Mouse (Mus musculus) T-cell, adult 2 months (primary cell): ENCODE measurements at regions not wholly inside any gene's neighbourhood (a gene's known extent, or its start where the extent isn't known, plus 50 kb on each side); places are given as distances from the start of the nearest gene placed in this dataset.

Source experiments
- DNase-seq: peaks from one replicate; pipeline ENCODE4 v3.0.0; 2022; ENCODE audit warnings: low spot score

DNA sequence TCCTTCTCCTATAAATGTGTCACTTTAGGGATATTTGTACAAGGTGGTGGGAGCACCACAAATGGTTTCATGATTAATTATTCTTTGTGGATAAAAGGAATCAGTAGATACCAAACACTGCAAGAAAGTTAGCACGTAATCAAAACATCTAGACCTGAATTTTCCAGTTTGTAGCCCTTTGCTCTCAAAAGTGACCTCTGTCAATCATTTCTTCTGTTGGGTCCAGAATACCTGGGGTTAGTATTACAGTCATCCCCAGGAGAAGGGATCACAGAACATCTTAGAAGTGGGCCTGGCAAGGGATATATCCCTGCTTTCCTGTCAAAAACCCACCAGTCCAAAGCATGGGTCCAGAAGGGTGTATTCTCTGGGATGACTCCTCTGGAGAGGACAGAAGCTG, 122.1 kb upstream of the Zmiz1 start:
- no peak for DNase-seq

DNA sequence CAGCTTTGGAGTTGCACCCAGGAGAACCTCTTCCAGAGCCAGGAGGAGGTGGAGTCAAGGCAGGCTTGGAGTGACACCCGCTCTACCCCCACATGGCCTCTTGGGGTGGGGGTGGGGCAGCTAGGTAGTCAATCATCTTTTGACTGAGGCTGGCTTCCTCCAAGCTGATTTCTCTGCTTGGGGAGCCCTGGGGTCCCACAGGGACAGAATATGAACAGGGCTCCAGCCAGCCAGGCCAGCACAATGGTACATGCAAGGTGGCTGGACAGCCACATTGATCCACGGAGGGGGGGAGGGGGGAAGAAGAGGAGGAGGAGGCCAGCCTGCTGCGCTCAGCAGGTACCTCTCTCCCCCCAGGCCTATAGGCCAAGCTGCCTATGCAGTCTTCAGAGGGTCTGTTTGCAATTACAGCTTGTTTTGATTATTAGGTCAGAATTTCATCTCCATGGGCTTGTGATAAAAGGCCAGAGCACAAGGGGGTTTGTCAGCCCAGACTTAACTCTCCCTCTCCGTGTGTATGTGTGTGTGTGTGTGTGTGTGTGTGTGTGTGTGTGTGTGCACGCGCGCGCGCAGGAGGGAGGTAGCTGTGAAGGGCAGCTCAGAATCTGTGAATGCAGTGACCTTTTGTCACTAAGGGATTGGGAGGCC, 120.5 kb upstream of the Zmiz1 start:
- DNase-seq: no peak

DNA sequence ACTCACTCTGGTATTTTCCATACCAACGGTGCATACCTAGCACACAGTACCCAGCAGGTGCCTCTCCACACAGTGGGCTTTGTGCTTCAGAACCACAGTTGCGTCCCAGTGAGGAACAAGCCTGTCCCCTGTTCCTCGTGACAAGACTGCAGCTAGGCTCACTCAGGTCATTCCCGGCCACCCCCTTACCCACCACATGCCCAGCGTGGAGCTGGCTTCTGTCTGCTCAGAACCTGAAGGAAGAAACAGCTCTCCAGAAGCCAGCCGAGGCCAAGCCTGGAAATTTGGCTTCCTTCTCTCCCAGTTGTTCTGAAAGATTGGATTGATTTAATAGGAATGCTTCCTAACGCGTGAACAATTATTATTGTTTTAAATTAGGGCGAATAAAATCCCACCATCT, 118.1 kb upstream of the Zmiz1 start:
- no peak for DNase-seq

DNA sequence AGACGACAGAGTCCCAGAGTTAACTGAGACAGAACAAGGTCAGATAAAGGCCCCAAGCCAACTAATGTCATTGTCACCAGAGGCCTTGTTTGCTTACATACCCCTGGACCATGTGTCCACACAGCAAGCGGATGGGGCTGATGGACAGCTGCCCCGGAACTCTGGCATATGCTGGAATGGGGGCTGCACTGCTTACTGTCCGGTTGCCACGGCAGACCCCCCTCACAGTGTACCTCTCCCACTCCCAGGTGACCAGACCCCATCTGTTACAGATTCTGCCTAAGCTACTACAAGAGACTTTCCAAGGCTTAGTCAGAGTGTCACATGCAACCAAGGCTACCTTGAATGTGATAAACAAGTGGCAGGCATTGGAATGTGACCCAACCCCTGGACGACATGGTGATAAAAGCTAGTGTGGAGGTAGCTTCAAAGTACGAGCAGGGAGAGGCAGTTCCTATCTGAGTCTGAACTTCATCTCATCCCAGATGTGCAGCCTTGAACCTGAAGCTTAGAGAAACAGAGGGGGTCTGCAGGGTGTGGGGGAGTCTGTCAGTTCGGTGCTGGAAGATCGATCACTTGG, 117.0 kb upstream of the Zmiz1 start:
- DNase-seq: no peak

DNA sequence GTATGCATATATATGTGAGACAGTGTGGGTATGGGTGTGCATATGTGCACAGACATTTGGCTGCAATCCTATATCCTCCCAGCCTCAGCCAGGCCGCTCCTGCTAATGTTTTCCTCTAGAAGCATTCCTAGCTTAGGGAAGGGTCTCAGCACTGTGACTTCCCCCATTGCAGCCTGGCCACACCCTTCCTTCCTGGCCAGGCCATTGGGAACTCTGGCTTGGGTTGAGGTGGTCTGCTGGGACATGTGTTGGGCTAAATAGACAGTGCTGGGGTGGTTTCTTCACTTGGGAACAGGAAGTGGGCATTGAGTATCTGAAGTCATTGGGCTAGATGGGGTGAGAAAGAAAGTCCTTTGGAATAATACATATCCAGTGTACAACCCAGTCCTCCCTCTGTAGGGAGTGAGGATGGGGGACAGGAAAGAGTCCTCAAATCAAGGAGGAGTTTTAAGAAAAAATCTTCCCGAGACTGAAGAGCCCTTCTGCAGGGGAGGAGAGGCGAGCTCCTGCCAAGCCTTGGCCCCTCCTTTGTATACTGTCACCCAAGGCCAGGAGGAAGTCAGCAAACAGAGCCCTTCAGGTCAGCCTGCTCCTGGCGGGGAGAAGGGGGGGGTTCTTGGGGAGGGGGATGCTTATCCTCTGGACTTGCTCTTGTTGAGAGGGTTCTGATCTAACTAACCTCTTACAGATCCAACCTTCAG, 116.0 kb upstream of the Zmiz1 start:
- no peak for DNase-seq

DNA sequence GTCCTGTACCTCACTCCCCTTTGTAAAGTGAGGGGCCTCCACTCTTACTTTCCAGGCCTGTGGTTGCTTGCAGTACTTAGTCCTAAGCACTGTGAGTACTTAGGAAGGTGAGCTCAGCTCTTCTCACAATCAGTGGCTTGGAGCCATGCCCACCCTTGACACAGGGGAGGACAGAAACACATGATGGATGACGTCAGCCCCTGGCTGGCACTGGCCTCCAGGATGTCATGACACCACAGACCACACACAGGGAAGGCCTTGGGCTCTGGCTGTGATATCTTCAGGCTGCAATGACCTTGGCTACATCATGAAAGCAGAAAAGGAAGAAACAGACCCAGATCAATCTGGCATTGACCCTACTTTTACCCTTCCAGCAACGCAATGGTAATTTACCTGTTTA, 113.0 kb upstream of the Zmiz1 start:
- DNase-seq: no peak

DNA sequence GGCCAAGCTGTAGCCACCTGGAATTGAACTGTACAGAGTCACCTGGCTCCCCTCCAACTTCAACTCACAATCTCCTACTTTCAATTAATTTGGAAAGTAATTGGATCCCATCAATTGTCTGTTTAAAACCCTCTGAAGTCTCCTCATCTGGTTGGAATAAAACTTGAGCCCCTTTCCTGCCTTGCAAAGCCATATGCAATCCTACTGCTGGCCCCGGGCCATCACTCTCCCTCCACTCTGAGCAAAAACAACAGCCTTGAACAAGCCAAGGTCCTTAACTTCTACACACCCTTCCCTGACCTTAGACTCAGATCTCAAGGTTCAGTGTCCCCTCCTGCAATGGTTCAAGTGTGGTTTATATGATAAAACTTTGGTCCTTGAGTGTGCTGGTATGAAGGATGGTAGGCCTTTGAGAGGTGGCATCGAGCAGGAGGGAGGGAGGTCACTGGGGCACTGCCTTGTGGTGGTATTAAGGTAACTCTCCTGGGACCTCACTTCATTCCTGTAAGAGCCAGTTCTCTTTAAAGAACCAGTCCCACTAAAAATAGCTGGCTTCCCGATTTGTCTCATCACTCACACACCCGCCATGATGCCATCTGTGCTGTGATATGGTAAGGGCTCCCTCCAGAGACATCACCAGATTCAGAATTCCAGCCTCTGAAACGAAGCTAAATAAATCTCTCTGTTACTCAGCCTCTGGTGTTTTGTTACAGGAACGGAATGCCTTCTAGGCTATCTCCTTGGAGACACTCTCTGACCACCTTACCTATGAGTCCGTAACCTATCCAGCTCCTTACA, 112.0 kb upstream of the Zmiz1 start:
- DNase-seq: no peak

DNA sequence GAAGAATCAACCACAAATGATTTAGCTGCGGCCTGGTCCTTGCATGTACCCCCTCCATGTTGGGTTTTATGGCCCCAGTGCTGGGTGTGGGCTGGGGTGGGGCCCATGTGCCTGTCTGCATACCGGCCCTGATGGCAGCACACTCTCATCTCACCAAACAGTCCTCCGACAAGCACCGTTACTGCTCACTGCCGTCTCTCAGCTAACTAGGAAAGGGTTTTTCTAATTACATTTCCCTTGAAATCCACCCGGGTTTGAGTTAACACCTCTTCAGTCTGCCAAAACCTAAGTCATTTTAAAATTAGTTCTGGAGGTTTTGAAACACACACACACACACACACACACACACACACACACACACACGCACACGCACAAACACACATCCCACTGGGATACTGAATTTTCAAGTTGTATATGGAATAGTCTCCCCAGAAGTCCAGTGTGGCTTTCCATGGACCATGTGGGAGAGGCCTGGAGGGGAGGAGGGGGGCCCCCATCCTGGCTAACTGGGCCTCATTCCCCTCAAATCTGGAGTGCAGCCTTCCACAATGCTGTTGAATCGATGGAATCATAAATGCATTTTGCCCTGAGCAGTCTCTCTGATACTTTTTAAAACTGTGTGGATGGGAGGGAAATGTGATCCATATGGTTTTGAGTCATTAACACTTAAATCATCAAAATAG, 108.6 kb upstream of the Zmiz1 start:
- DNase-seq: no peak

DNA sequence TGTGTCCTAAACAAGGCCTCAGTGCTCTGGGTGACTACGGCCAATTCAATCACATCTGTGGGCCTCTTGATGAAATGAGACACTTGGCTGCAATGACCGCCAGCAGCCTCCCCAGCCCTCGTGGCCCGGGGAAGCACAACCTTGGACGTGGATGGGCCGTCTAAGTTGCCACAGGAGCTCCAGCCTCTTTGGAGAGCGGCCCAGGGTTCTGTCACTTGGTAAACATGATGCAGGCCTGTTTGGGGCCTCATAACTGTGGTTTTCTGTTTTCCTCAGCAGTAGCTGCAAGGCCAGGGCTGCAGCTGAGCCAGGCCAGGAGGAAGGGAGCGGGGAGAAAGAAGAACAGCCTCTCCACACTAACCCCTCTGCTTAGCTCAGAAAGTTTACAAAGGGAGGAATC, 105.2 kb upstream of the Zmiz1 start:
- DNase-seq: no peak

DNA sequence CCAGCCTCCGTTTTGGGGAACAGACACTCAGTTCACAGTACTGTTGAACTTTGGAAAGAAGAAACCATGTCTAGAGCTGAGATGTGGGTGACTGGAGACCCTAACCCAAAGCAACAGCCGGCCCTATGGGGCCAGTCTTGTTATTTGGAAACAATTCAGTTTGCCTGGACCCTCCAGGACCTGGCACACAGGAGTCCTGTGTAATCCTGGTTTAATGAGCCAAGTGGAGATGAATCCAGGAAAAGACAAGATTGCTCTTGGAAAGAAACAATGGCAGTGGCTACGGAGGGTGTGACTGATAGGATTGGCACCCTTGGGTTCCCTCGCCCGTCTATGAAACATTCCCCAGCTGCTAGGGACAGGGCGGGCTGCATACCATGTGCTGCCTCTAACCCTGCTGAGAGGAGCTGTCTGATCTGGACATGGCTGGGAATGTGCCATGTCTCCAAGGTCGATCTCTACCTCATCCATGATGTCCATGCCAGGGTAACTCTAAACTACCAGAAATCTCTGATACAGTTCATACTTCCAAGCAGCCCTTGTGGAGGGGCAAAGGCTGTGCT, 104.6 kb upstream of the Zmiz1 start:
- DNase-seq: no peak

DNA sequence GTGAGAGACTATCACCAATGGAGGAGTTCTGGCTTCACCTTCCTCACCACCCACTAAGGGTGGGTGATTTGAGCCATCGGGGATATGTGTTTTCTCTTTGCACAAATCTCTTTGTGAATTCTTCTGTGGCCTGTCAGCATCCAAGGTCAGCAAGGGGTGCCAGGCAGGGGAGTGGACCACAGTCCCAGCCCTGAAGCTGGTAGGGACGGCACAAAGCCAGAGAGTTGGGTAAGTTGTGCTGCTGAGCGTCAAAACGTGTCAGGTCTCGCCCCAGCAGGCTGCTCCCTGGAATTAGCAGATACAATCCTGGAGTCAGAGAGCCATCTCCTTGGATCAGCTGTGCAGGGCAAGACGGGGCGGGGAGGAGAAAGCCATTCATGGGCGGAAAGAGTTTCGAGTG, 101.2 kb upstream of the Zmiz1 start:
- DNase-seq: no peak

DNA sequence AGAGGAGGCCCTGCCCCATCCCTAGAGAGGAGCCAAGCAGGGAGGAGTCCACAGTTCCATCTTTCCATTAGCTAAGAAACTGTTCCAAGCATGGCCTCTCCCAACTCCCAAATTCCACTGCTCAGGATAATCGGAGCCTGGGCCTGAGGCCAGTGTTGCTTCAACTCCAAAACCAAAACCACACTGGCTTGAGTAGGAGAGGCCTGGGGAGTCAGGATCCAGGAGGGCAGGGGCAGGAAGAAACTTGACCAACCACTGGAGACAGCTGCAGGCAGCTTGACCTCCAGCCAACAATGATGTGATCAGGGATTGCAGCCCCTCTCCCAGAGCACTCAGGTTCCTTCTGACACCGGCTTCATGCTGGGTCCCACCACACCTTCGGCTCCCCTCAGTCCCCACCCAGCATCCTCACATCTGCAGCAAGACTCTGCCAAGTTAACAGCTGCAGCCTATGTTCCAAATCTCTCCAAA, 99.1 kb upstream of the Zmiz1 start:
- DNase-seq: no peak

DNA sequence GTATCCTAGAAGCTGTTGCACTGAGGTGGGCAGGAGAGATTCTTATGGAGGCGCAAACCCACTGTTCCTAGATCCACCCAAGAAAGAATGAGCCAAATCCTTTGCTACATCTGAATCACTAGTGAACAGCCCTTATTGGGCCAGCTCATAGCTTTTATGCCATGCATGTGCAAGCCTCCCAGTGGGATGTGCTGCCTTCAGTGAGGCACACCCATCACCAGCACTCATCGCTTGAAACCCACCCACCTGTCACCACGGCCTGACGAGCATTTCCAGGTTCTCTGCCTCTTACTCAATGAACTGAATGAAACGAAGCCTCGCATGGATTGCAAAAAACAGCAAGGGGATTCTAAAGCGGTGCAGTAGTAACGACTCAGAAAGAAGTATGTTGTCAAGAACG, 98.3 kb upstream of the Zmiz1 start:
- no peak for DNase-seq

DNA sequence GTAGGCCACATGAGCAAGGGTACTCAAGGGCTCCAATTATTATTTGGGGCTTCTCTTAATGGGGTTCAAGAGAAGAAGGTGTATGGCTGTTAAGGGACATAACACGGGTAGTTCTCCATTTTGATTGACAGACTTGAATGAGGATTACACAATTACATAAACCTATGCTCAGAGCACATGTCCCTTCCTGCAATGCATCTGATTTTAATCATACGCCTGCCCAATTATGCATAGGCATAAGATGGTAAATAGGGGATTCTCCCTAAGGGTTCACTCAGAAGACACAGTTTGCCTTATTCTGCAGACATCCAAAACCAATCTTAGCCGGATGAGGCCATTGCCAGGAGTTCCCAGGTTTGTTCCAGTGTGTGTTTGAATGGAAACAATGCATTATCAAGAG, 97.9 kb upstream of the Zmiz1 start:
- DNase-seq: no peak

DNA sequence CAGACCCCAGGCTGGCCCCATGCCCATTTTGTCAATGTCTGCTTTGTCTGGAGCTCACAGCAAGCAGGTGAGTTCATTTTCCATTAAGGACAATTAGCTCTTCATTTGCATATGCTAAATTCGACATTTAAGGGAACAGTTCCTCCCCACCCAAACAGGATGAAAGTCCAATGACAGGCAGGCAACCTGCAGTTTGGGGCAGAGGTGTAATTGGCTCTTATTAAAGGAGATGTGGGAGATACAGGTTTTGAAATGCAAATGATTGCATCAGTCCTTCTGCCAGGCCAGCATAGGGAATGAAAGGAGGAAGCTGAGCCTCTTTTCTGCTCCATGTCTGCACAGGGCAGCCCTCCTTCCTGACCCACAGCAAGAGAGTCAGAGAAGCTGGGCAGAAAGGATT, 96.2 kb upstream of the Zmiz1 start:
- no peak for DNase-seq

DNA sequence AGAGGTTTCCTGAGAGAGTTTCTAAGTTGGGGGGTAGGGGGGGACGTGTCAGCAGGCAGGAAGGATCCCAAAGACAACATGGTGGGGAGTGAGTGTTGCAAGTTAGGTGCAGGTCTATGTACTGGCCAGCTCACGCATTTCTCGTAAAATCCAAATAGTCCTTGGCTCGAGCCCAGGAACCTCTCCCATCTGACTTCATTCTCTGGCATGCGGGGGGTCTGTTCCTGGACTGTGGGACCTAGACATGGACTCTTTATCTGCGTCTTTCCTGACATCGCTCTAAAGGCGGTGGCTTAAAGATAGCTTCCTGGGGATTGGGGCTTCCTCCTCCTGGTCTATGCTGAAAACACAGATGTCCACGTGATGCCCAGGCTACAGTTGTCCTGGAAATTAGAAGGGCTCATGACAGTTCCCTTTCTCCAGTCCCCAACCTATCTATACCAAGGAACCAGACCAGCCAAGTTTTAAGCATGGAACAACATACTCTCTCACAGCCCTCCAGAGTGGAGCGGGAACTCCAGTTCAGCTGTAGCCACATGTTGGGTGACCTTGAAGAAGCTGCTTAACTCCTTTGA, 93.7 kb upstream of the Zmiz1 start:
- DNase-seq: no peak

DNA sequence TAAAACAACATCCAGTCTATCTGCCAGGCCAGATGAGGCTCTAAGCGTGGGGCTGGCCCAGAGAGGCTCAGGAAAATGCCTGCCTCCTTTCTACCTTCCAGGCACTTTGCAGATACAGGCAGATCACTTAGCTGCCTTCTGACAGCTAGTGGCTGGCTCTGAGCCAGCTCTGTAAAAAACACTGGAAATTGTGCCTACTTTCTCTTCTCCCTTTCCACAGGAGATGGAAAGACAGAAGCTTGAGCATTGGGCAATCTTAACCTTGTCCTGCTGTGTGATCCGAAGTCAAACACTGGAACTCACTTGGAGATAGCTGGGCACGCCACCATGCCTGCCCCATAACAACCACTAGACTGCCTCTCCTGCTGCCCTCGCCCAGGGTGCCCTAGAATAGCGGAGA, 93.0 kb upstream of the Zmiz1 start:
- DNase-seq: no peak

DNA sequence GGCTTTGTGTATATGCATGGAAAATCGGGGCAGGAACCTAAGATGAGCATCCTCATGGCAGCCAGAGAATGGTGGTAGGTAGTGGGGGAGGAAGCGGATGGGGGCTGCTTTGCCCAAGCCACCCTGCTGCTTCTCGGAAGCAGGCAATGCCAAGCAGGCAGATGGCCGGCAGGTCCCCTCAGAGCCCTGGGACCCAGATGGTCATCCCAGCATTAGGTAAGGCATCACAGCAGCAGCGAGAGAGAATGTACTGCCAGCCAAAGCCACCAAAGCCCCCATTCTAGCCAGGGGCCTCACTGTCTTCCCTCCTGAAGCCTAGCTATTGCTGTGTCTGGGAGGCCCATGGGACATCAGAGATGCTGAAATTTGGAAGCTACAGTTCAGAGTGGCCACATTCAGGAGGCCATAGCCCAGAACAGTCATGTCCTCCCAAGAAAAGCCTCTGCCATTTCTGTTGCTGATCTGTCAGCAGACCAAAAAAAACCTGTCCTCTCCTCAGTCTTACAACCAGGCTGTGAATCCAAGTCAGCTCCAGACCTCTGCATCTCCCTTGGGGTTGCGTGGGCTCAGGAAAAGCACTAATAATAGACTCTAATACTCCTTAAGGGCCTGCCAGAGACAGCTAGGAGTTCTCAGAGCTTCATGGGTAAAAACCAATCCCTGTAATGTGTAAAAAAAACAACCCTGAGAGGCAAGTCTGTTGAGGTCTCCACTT, 88.5 kb upstream of the Zmiz1 start:
- no peak for DNase-seq

DNA sequence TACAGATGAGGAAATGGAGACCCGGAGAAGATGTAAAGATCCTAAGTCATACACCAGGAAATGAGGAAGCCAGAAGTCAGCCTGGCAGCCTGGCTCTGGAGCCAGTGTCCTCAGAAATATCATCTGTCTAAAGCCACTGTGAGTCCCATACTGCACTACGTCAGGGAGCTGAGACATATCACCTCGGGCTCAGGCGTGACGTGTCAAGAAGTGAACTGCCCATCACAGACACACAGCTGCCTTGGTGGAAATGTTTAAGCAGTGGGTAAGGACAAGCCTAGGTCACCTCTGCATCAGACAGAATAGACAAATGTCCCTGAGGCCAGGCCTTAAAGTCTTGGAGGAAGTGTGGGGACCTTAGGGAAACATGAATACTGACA, 88.0 kb upstream of the Zmiz1 start:
- DNase-seq: no peak

DNA sequence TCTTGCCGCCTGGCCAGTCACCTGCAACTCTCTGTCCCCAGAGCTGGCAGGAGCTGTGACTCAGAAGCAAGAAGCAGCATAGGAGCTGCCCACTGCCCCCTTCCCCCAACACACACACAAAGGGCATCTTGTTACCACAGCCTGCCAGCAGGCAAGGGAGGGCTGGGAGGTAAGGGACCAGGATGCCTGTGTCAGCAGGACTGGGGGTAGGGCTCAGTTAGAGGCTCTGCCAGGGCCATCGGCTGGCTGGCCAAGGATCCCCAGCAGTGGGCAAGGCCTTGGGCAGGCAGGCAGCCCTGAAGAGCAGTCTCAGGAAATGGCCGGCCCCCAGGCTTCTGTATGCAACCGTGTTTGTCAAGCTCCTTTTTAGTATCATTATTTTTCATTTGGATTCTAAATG, 87.3 kb upstream of the Zmiz1 start:
- DNase-seq: no peak

DNA sequence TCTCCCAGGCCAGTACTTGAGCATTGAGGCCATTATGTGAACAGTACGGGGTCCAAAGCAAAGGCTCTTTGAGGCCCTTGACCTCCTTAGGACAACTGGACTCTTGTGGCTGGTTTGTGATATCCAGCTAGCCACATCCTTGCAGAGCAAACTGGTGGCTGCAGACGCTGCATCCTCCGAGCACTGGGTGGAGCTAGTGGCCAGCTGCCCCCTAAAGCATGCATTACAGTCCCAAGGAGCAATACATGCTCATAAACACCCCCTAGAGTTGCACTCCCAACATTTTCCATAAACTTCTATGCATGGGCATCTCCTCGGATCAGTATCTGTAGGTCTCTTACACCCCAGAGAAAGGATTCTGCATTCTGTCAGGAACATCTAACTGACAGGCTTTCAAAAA, 86.4 kb upstream of the Zmiz1 start:
- no peak for DNase-seq
